Mouse (Mus musculus): ENCODE results near the gene Rec8. TPM values are rescaled to one million over a fixed set of nuclear protein-coding genes. Genes with fewer than 3 reads are reported as not detected.
A peak's percentile ranks its signal among the peaks of the same experiment; 100 is the strongest.

The Rec8 gene
- polyA plus RNA-seq, 2 experiments from 2014 or later: 1.3 to 1.9 TPM

DNA sequence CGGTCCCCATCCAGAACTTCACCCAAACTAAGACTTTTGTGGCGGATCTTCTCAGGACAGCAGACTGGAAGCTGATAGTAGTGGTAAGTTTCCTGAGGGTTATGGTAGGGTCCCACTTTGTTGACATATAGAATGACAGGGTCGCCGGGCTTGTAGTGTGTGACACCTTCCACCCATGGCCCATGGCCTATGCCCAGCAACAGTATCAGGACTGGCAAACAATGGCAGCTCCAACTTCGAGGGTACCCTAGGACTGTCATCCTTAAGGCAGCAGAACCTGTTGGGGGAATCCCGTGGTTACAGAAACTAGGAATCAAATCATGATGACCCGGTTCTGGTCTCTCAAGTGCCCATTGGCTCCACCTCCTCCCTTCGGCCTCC, 24.8 kb downstream of the Rec8 start:
- ATAC-seq: no peak

DNA sequence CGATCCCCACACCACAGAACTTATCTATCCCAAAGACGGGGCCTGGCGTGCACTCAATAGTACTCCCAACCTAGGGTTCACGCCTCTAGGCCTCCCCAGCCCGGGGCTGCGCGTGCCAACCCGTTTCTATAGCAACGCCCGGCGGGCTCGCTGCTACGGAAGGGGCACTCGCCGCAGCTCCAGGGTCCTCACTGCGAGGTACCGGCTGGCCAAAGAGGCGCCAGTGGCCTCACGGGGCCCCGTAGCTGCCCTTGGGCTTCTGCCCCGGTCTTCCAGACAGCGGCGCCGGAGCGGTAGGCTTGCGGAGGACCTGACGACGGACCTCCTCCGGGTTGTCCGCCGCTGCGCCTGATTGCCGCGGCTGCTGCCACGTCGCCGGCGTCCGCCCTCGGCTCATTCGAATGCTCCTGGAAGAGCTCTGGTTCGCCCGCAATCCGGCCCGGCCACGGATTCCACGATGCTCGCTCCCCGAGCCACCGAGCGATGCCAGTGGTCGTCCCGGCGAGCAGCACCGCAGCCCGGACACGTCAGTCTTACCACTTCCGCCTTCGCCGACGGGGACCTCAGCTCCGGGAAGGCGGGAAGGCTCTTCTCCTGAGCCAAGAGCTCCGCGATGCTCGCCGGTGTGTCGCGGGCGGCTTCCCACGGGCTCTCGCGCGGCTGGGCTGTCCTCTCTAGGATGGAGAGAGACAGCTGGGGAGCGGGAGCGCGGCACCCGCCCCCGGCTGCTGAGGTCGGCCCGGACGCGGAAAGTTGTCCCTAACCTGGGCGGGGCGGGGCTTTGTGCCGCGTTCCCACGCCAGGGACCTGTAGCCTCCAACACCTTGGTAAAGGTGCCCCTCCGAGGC, 25.4 kb downstream of the Rec8 start, which contains the start of gene Tm9sf1:
Gene Tm9sf1 (minus strand): TSS at position 747 of the 848 bp plus-strand sequence.
- peak; percentile 68 for ATAC-seq

- peak; percentile 31 for ATAC-seq
Measured at GRCm38 (mm10) chr14:55644261-55644888, 26.5 kb downstream of the Rec8 start.

DNA sequence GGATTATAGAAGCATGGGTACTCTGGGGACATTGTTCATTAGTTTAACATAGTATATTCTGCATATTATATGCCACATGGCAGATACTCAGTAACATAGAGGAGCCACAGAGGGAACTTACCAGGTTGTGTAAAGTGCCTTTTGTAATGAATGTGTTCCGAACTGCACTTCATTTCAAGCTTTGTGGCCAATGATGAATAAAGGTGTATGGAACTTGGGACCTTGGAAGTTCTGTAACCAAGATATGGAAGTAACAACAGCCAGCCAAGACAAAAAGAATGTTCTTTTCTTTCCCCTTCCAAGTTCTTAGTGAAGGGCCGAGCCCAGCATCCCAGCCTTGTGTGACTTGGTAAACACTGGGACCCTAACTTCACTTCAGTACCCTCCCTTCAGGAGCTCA, 32.0 kb downstream of the Rec8 start, which contains the start of gene Tssk4:
Gene Tssk4 (plus strand): TSS at position 301 of the 400 bp plus-strand sequence.
- no peak for ATAC-seq

- ATAC-seq: no peak
Measured at GRCm38 (mm10) chr14:55651528-55651927, 33.7 kb downstream of the Rec8 start.

GRCm38 (mm10) chr14:55656935-55657334, 39.1 kb downstream of the Rec8 start:
- no peak for ATAC-seq

DNA sequence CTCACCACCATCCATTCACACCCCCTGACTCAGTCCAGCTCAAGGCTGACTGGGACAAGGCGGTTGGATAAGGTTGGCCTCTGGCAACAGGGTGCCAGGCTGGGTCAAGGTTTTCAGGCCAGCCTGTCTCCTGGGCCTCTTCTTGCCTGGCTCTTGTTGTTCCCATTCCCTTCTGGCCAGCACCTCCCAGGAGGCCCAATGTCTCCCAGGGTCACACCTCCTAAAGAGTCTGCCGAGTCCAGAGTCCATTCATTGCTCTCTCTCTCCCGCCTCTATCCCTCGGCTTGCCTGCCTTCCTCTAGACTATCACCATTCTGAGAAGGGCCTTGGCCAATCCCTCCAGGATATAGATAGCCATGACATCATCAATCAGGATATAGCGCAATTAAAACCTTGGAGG, 40.2 kb downstream of the Rec8 start:
- ATAC-seq: no peak

GRCm38 (mm10) chr14:55659960-55660573, 42.2 kb downstream of the Rec8 start, which contains the start of gene Mdp1:
TSS of gene Mdp1 (minus strand) at chr14:55660508.
- ATAC-seq: peak; percentile 91

DNA sequence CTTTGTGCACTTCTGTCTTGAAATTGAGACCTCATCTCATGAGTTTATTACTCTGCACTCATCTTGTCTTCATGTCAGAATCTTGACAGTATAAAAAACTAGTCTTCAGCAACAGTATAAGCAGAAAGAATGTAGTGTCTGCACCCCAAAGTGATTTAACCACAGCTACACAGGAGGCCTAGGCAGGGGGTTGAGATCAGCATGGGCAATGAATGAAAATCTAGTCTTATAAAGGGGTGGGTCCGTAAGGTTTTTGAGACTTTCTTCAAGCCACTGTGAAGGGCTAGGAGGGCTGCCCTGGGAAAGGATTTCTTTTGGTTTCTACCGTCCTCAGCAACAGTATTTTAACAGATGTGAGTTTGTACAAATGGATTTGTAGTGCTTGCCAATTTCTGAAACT, 42.8 kb downstream of the Rec8 start:
- no peak for ATAC-seq

DNA sequence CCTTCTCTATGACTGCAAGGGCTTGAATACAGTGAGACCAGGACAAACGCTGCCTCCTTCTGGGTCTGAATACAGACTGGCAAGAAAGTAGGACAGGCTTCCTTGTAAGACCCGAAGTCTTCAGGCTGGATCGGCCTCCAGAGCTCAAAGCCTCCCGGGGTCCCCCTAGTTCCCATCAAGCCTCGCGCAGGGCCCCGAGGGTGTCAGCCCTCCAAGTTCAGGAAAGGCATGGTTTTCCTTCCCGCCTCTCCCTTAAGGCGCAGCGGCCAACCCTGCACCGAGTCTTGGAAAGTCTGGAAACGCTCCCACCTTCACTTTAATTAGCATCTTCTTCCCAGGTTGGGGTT, 53.6 kb downstream of the Rec8 start:
- no peak for ATAC-seq

GRCm38 (mm10) chr14:55671833-55672740, 54.2 kb downstream of the Rec8 start, which contains the start of the genes Gmpr2 and Nedd8:
TSS of gene Gmpr2 (plus strand) at chr14:55671941.
TSS of gene Nedd8 (minus strand) at chr14:55672124.
- ATAC-seq: peak; percentile 97

DNA sequence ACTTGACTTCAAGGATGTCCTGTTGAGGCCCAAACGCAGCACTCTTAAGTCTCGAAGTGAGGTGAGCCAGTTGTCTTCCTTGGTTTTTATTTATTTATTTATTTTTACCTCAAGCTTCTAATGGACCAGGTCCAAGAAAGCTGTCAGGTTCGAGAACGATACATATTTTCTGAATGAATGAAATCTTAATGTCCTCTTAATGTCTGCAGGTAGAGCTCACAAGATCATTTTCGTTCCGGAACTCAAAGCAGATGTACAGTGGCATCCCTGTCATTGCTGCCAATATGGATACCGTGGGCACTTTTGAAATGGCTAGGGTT, 54.9 kb downstream of the Rec8 start:
- ATAC-seq: no peak

Other genes with a start within 250 kb of the Rec8 start
- gene Dhrs4, start 139.3 kb upstream of the Rec8 start, polyA plus RNA-seq (2017; shearing (Covaris generic)): 10 to 100 TPM; 39.2 to 42.2 TPM
- gene Carmil3, start 127.4 kb upstream of the Rec8 start, polyA plus RNA-seq (2017; shearing (Covaris generic)): not detected
- not detected for gene Cpne6, start 107.6 kb upstream of the Rec8 start, polyA plus RNA-seq (2017; shearing (Covaris generic))
- under 1 TPM in 1 of 2 experiments, not detected in 1; 0.07 TPM for gene Nrl, start 93.1 kb upstream of the Rec8 start, polyA plus RNA-seq (2017; shearing (Covaris generic))
- 10 to 100 TPM; 23.6 to 33.4 TPM for gene Pck2, start 77.8 kb upstream of the Rec8 start, polyA plus RNA-seq (2017; shearing (Covaris generic))
- gene Dcaf11, start 58.0 kb upstream of the Rec8 start, polyA plus RNA-seq (2017; shearing (Covaris generic)): 10 to 100 TPM; 95.9 to 97.4 TPM
- not detected for gene A730061H03Rik, start 57.6 kb upstream of the Rec8 start, polyA plus RNA-seq (2017; shearing (Covaris generic))
- gene Fitm1, start 42.4 kb upstream of the Rec8 start, polyA plus RNA-seq (2017; shearing (Covaris generic)): not detected
- 100 to 1,000 TPM; 700 to 830 TPM for gene Psme1, start 39.9 kb upstream of the Rec8 start, polyA plus RNA-seq (2017; shearing (Covaris generic))
- 10 to 100 TPM; 25.2 to 28.6 TPM for gene Emc9, start 32.7 kb upstream of the Rec8 start, polyA plus RNA-seq (2017; shearing (Covaris generic))
- 100 to 1,000 TPM; 980 to 996 TPM for gene Psme2, start 26.9 kb upstream of the Rec8 start, polyA plus RNA-seq (2017; shearing (Covaris generic))
- 10 to 100 TPM; 32.6 to 33.3 TPM for gene Rnf31, start 26.3 kb upstream of the Rec8 start, polyA plus RNA-seq (2017; shearing (Covaris generic))
- gene Irf9, start 14.5 kb upstream of the Rec8 start, polyA plus RNA-seq (2017; shearing (Covaris generic)): 100 to 1,000 TPM; 129 to 164 TPM
- gene Ipo4, start 17.9 kb downstream of the Rec8 start, polyA plus RNA-seq (2017; shearing (Covaris generic)): 10 to 100 TPM; 29.2 to 30.6 TPM
- gene Gm49378, start 19.9 kb downstream of the Rec8 start, polyA plus RNA-seq (2017; shearing (Covaris generic)): not detected
- 10 to 100 TPM; 38.8 to 49.2 TPM for gene Tm9sf1, start 25.8 kb downstream of the Rec8 start, polyA plus RNA-seq (2017; shearing (Covaris generic))
- gene Tssk4, start 32.1 kb downstream of the Rec8 start, polyA plus RNA-seq (2017; shearing (Covaris generic)): 1 to 10 TPM in 1 of 2 experiments, under 1 TPM in 1; 0.57 to 2.1 TPM
- gene Mdp1, start 42.5 kb downstream of the Rec8 start, polyA plus RNA-seq (2017; shearing (Covaris generic)): 10 to 100 TPM; 87.8 to 88.5 TPM
- gene Gmpr2, start 53.9 kb downstream of the Rec8 start, polyA plus RNA-seq (2017; shearing (Covaris generic)): 10 to 100 TPM; 23.7 to 25.9 TPM
- 100 to 1,000 TPM; 361 to 408 TPM for gene Nedd8, start 54.1 kb downstream of the Rec8 start, polyA plus RNA-seq (2017; shearing (Covaris generic))
- gene Tinf2, start 63.8 kb downstream of the Rec8 start, polyA plus RNA-seq (2017; shearing (Covaris generic)): 10 to 100 TPM; 23.4 to 28.3 TPM
- not detected for gene Tgm1, start 95.9 kb downstream of the Rec8 start, polyA plus RNA-seq (2017; shearing (Covaris generic))
- 10 to 100 TPM; 53.3 to 60.8 TPM for gene Rabggta, start 104.2 kb downstream of the Rec8 start, polyA plus RNA-seq (2017; shearing (Covaris generic))
- gene Dhrs1, start 127.7 kb downstream of the Rec8 start, polyA plus RNA-seq (2017; shearing (Covaris generic)): 10 to 100 TPM; 46.4 to 48.9 TPM
- gene Nop9, start 127.7 kb downstream of the Rec8 start, polyA plus RNA-seq (2017; shearing (Covaris generic)): 1 to 10 TPM; 6.0 to 8.2 TPM
- not detected for gene Cideb, start 140.4 kb downstream of the Rec8 start, polyA plus RNA-seq (2017; shearing (Covaris generic))
- under 1 TPM in 1 of 2 experiments, not detected in 1; 0.40 TPM for gene Ltb4r2, start 143.4 kb downstream of the Rec8 start, polyA plus RNA-seq (2017; shearing (Covaris generic))
- gene Ltb4r1, start 147.9 kb downstream of the Rec8 start, polyA plus RNA-seq (2017; shearing (Covaris generic)): 1 to 10 TPM; 2.5 to 5.6 TPM
- gene Adcy4, start 166.1 kb downstream of the Rec8 start, polyA plus RNA-seq (2017; shearing (Covaris generic)): under 1 TPM in 1 of 2 experiments, not detected in 1; 0.08 TPM
- 10 to 100 TPM; 94.3 to 99.3 TPM for gene Ripk3, start 170.8 kb downstream of the Rec8 start, polyA plus RNA-seq (2017; shearing (Covaris generic))
- not detected for gene Nfatc4, start 205.1 kb downstream of the Rec8 start, polyA plus RNA-seq (2017; shearing (Covaris generic))
- under 1 TPM in 1 of 2 experiments, not detected in 1; 0.08 TPM for gene Nynrin, start 236.0 kb downstream of the Rec8 start, polyA plus RNA-seq (2017; shearing (Covaris generic))

All from activated CD4-positive, CD25-positive, alpha-beta regulatory T cell, adult 4 months (primary cell).